ENCODE assay signal across 25 mouse cellular contexts in the genomic region with DNA sequence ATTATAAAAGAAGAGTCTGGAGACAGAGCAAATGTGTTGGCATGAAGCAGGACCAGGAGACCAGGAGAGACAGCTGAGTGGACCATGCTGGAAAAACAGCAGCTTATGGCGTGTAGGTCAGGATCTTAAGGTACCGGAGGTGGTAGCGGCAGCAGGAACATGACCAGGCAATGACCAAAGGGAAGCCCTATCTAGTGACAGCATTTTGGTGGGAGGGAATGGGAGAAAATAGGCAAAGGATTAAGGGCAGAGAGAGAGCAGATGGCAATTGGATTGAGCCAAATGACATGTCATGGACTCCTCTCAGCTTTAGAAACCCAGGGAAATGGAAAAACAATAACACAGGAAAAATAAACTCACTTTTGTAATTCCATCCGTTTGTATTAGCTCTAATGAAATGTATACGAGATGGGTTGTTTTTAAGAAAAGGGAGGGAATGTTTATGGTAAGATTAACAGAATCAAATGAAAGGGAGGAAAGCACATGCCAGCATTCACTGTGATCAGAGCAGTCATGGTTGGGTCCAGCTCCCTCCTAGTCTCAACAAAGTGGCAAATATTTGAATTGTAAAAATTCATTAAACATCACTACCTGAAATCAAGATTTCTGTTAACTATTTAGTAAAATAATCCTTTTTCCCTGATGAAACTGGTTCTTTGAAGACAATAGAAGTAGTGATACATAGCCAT. TPM values are rescaled to one million over a fixed set of nuclear protein-coding genes. Genes with fewer than 3 reads are reported as not detected.
DNase-seq lines count a peak whose midpoint lies in the region; ATAC-seq and TF ChIP-seq lines count a peak whose summit lies in the region.
"Had no signal": no experiment of that assay in that cellular context is flagged by ENCODE, and none has a peak within 500 bp of the region (broad histone marks: within the 10 kb centered on the region; RNA-seq: fewer than 3 reads in every experiment).

No protein-coding gene starts in this region.

- H3K4me2 ChIP-seq in kidney, embryonic 14.5 days (replicated peaks; ENCODE audit: low read depth, low read length), result no peak overlapping the region
- H3K4me2 ChIP-seq: forebrain, embryonic 15.5 days; heart, embryonic 11.5 days; hindbrain, embryonic 13.5 days; limb, embryonic 12.5 days; liver, embryonic 15.5 days; lung, embryonic 15.5 days; midbrain, embryonic 15.5 days had no signal

- no peaks in the 10 kb centered on the region for H3K9me3 ChIP-seq in kidney, embryonic 14.5 days (ENCODE audit: control insufficient read depth, low read length)
- H3K9me3 ChIP-seq: forebrain, embryonic 15.5 days; G1E; hindbrain, embryonic 13.5 days; limb, embryonic 12.5 days; liver, embryonic 15.5 days; lung, embryonic 15.5 days; midbrain, embryonic 10.5 days; midbrain, embryonic 15.5 days had no signal

- 45% methylated on average over 5 of the region's 5 CpGs for WGBS in kidney, embryonic 14.5 days

- peak; percentile 32; the same call in 1 of the 2 replicates for ATAC-seq in kidney, embryonic 14.5 days (ENCODE audit: low FRiP score, low TSS enrichment)
- ATAC-seq in granulocyte monocyte progenitor cell, adult 5-6 weeks (replicated peaks; ENCODE audit: poor library complexity, severe bottlenecking), result no peak
- ATAC-seq in monocyte, adult 5-6 weeks (replicated peaks; ENCODE audit: insufficient number of reproducible peaks, low FRiP score, low TSS enrichment, poor library complexity, severe bottlenecking), result no peak
- ATAC-seq: forebrain, embryonic 15.5 days; intestine, postnatal 0 days; midbrain, embryonic 15.5 days had no signal

- no peak overlapping the region for H3K27ac ChIP-seq in kidney, embryonic 14.5 days (ENCODE audit: low read depth, low read length)
- peak overlapping the region; percentile 46; the same call in 1 of the 2 replicates for H3K27ac ChIP-seq in layer of hippocampus, adult 2 months
- H3K27ac ChIP-seq: forebrain, embryonic 15.5 days; hindbrain, embryonic 13.5 days; limb, embryonic 12.5 days; liver, embryonic 15.5 days; lung, embryonic 15.5 days; midbrain, embryonic 10.5 days; midbrain, embryonic 15.5 days had no signal

- DNase-seq in kidney, postnatal 25 days, result no peak
- DNase-seq in layer of hippocampus, adult 2 months (ENCODE audit: low spot score in 2 of 2), result no peak
- no peak for DNase-seq in layer of hippocampus, postnatal 36 days
- DNase-seq in cerebellum, adult 9-11 months, result peak; percentile 83
- DNase-seq in c-Kit-positive CD71-positive TER-119-positive erythroid progenitor cells, embryonic 14.5 days (ENCODE audit: low spot score), result no peak
- DNase-seq: adrenal gland, adult 8-10 months; gastrocnemius, postnatal 25 days; heart, adult 18-20 months; heart, postnatal 36 days; kidney, postnatal 10 days; spleen, adult 18-20 months; thymus, postnatal 14 days had no signal

- H3K36me3 ChIP-seq in kidney, embryonic 14.5 days (ENCODE audit: control insufficient read depth, insufficient read depth, low read length), result no peaks in the 10 kb centered on the region
- H3K36me3 ChIP-seq: forebrain, embryonic 15.5 days; G1E; hindbrain, embryonic 13.5 days; limb, embryonic 12.5 days; liver, embryonic 15.5 days; lung, embryonic 15.5 days; midbrain, embryonic 10.5 days; midbrain, embryonic 15.5 days had no signal

- no peak for TF ChIP-seq CTCF in layer of hippocampus, adult 2 months (conservative IDR thresholded peaks at IDR 0.05)

- no peak overlapping the region for H3K9ac ChIP-seq in kidney, embryonic 14.5 days (ENCODE audit: low read depth, low read length)
- H3K9ac ChIP-seq: forebrain, embryonic 15.5 days; hindbrain, embryonic 13.5 days; limb, embryonic 12.5 days; liver, embryonic 15.5 days; lung, embryonic 15.5 days; midbrain, embryonic 15.5 days had no signal

- 0 out of 2 replicates have a peak, but pooled peaks cover 6% of the 10 kb centered on the region for H3K4me1 ChIP-seq in kidney, embryonic 14.5 days (ENCODE audit: control insufficient read depth, insufficient read depth, low read length)
- H3K4me1 ChIP-seq: forebrain, embryonic 15.5 days; limb, embryonic 12.5 days; liver, embryonic 15.5 days; lung, embryonic 15.5 days; midbrain, embryonic 10.5 days; midbrain, embryonic 15.5 days had no signal

- H3K27me3 ChIP-seq in kidney, embryonic 14.5 days (ENCODE audit: control insufficient read depth, insufficient read depth, low read length), result no peaks in the 10 kb centered on the region
- H3K27me3 ChIP-seq: forebrain, embryonic 15.5 days; hindbrain, embryonic 13.5 days; limb, embryonic 12.5 days; lung, embryonic 15.5 days; midbrain, embryonic 15.5 days had no signal

- no peak overlapping the region for H3K4me3 ChIP-seq in kidney, embryonic 14.5 days (ENCODE audit: low read length)
- H3K4me3 ChIP-seq in layer of hippocampus, adult 2 months, result no peak overlapping the region
- H3K4me3 ChIP-seq: forebrain, embryonic 15.5 days; hindbrain, embryonic 13.5 days; limb, embryonic 12.5 days; liver, embryonic 15.5 days; lung, embryonic 15.5 days; midbrain, embryonic 10.5 days; midbrain, embryonic 15.5 days had no signal

RNA-seq across cellular contexts. Expression of a gene that starts 48.3 kb away (rescaled TPM):
- 18.7 and 24.2 TPM in 2 replicates for polyA plus RNA-seq in kidney, embryonic 14.5 days (2014; fragmentation: Nextera tagmentation; extraction: Ambion mirVana)
- 100 to 1,000 TPM; 135 to 145 TPM for total RNA-seq in layer of hippocampus, adult 2 months (2021)
- 100 to 1,000 TPM; 122 to 155 TPM for total RNA-seq in layer of hippocampus, postnatal 36 days (2021)
- 73.6 and 80.8 TPM in 2 replicates for total RNA-seq in granulocyte monocyte progenitor cell, adult 5-6 weeks (2014; fragmentation: Nextera tagmentation)
- 78.4 and 82.5 TPM in 2 replicates for total RNA-seq in granulocyte monocyte progenitor cell, adult 5-6 weeks (2017)
- 37.1 to 61.9 TPM (median 56.3 TPM) in 3 replicates for total RNA-seq in monocyte, adult 5-6 weeks (2017)
